Mouse (Mus musculus) stomach, postnatal 0 days (tissue): Measurements from ENCODE around the gene Ifnar2.

Source experiments
- CTCF ChIP-seq: IDR thresholded peaks from 2 replicates; pipeline ENCODE4 v1.5.1; 2016; ENCODE audit warnings: antibody characterized with exemption, low read depth, mild to moderate bottlenecking, moderate library complexity
- EP300 ChIP-seq: optimal IDR thresholded peaks from 2 replicates; pipeline ENCODE3; 2016; ENCODE audit warnings: antibody characterized with exemption

- TF ChIP-seq CTCF (no peak), EP300 (no peak)
These were observed 72.3 kb downstream of the Ifnar2 start for GRCm38 (mm10) chr16:91444847-91445246.
